Mouse (Mus musculus) CD8-positive naive resting alpha-beta T cell, adult 57 days (primary cell): ENCODE data around the gene Gm21425. TPM values are rescaled to one million over a fixed set of nuclear protein-coding genes. Genes with fewer than 3 reads are reported as not detected.

ENCODE experiments used
- total RNA-seq: library from RNA; stranded (reverse); gene quantifications from one replicate; pipeline ENCODE4 v1.2.4, GENCODE M21; 2023

The Gm21425 gene
- not detected for total RNA-seq

DNA sequence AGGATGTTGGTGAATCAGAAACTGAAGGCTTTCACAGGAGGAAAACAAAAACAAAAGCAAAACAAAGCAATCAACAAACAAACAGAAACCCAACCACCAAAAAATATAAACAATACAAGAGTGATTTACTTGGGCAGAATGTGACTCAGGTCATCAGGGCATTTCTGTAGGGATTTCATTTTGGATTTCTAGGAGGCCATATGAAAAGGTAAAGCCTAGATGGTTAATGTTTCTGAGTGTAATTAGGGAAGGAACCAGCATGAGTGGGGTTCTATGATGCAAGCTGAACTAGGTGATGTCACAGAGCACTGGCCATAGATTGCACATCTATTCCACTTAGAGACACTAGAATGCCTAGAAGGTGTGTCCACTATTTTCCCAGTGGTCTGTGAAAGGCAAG lies at the start of gene Gm21425:
TSS of gene Gm21425 (plus strand) at position 301 of the 400 bp plus-strand sequence.

DNA sequence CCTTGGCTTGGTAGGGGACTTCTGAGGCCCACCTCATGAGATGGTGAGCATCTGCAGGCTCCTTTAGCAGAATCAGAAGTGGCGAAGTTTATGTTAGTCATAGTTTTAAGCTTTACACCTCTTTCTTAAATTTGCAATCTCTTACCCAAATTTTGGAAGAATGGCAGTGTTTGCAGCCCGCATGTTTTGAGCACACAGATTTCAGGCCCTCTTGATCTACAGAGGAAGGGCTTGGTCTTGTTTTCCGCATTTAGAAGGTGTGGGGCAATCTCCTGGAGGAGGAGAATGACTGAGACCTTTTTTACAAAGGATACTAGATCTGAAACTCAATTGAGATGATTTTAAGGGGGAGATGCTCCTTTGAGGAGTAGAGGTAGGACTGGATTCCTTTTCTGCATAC lies 28.4 kb upstream of the Gm21425 start, which contains the start of gene Gm21891:
TSS of gene Gm21891 (minus strand) at position 101 of the 400 bp plus-strand sequence.

Other genes with a start within 250 kb of the Gm21425 start
- gene Gm20807, start 119.1 kb upstream of the Gm21425 start, total RNA-seq, result not detected
- not detected for gene Gm21891, start 28.5 kb upstream of the Gm21425 start, total RNA-seq
- not detected for gene Gm21828, start 62.0 kb downstream of the Gm21425 start, total RNA-seq
- not detected for gene Gm21440, start 90.4 kb downstream of the Gm21425 start, total RNA-seq
- gene Gm21454, start 90.5 kb downstream of the Gm21425 start, total RNA-seq, result not detected
- not detected for gene Gm21725, start 187.1 kb downstream of the Gm21425 start, total RNA-seq